In genomic region chr11:88588688-88589210, GRCm38 (mm10) we compare ENCODE assay signal across 11 mouse cellular contexts.
A peak's percentile ranks its signal among the peaks of the same experiment; 100 is the strongest.
DNase-seq lines count a peak whose midpoint lies in the region; ATAC-seq and TF ChIP-seq lines count a peak whose summit lies in the region.
"Had no signal": no experiment of that assay in that cellular context is flagged by ENCODE, and none has a peak within 500 bp of the region (broad histone marks: within the 10 kb centered on the region; RNA-seq: fewer than 3 reads in every experiment).

No protein-coding gene starts in this region.

- peaks cover 17% of the 10 kb centered on the region for H3K36me3 ChIP-seq in kidney, embryonic 15.5 days
- no peaks in the 10 kb centered on the region; the same call in 1 of the 2 replicates for H3K36me3 ChIP-seq in kidney, adult 2 months (ENCODE audit: control insufficient read depth, insufficient read depth, low read length)
- peaks cover 48% of the 10 kb centered on the region for H3K36me3 ChIP-seq in embryonic facial prominence, embryonic 10.5 days (replicated peaks)
- peaks cover 8% of the 10 kb centered on the region for H3K36me3 ChIP-seq in hindbrain, embryonic 12.5 days
- no peaks in the 10 kb centered on the region for H3K36me3 ChIP-seq in midbrain, embryonic 15.5 days (replicated peaks)

- H3K9ac ChIP-seq in kidney, embryonic 15.5 days = no peak overlapping the region
- no peak overlapping the region for H3K9ac ChIP-seq in hindbrain, embryonic 12.5 days
- H3K9ac ChIP-seq in midbrain, embryonic 15.5 days = no peak overlapping the region

- no peak overlapping the region for H3K4me2 ChIP-seq in kidney, embryonic 15.5 days
- no peak overlapping the region for H3K4me2 ChIP-seq in hindbrain, embryonic 12.5 days (replicated peaks)
- H3K4me2 ChIP-seq in midbrain, embryonic 15.5 days = no peak overlapping the region

- 51% methylated on average over 9 of the region's 9 CpGs for WGBS in kidney, embryonic 15.5 days
- WGBS in kidney, adult 2 months = 70% methylated on average over 9 of the region's 9 CpGs
- 67% methylated on average over 9 of the region's 9 CpGs for WGBS in embryonic facial prominence, embryonic 10.5 days
- 24% methylated on average over 9 of the region's 9 CpGs for WGBS in hindbrain, embryonic 12.5 days
- 25% methylated on average over 9 of the region's 9 CpGs for WGBS in midbrain, embryonic 15.5 days

- no peak overlapping the region for H3K4me3 ChIP-seq in kidney, embryonic 15.5 days (replicated peaks)
- H3K4me3 ChIP-seq in kidney, adult 2 months (ENCODE audit: insufficient read depth, low read depth, low read length) = no peak overlapping the region
- no peak overlapping the region for H3K4me3 ChIP-seq in embryonic facial prominence, embryonic 10.5 days
- H3K4me3 ChIP-seq in hindbrain, embryonic 12.5 days = no peak overlapping the region
- no peak overlapping the region for H3K4me3 ChIP-seq in midbrain, embryonic 15.5 days

- peak overlapping the region; percentile 86 for H3K27ac ChIP-seq in kidney, embryonic 15.5 days
- no peak overlapping the region for H3K27ac ChIP-seq in kidney, adult 2 months (ENCODE audit: insufficient read depth, low read depth, low read length)
- peak overlapping the region; percentile 65 for H3K27ac ChIP-seq in embryonic facial prominence, embryonic 10.5 days (replicated peaks)
- peak overlapping the region; percentile 93 for H3K27ac ChIP-seq in hindbrain, embryonic 12.5 days
- peak overlapping the region; percentile 72 for H3K27ac ChIP-seq in midbrain, embryonic 15.5 days

- DNase-seq in kidney, adult 2 months = no peak
- DNase-seq in embryonic facial prominence, embryonic 10.5 days (ENCODE audit: low spot score) = no peak
- DNase-seq: adrenal gland, postnatal 25 days; kidney, adult 9 months; lung, postnatal 14 days had no signal

- TF ChIP-seq POLR2A in kidney, adult 2 months (IDR thresholded peaks at IDR 0.05; ENCODE audit: low read depth, low read length) = no peak

- H3K9me3 ChIP-seq in kidney, embryonic 15.5 days (replicated peaks) = no peaks in the 10 kb centered on the region
- H3K9me3 ChIP-seq in embryonic facial prominence, embryonic 10.5 days = no peaks in the 10 kb centered on the region
- H3K9me3 ChIP-seq in hindbrain, embryonic 12.5 days (replicated peaks) = no peaks in the 10 kb centered on the region
- H3K9me3 ChIP-seq in midbrain, embryonic 15.5 days = no peaks in the 10 kb centered on the region

- peaks cover 94% of the 10 kb centered on the region for H3K4me1 ChIP-seq in kidney, embryonic 15.5 days
- peaks cover 29% of the 10 kb centered on the region for H3K4me1 ChIP-seq in kidney, adult 2 months (ENCODE audit: control insufficient read depth, insufficient read depth, low read length)
- peaks cover 87% of the 10 kb centered on the region for H3K4me1 ChIP-seq in embryonic facial prominence, embryonic 10.5 days
- H3K4me1 ChIP-seq in hindbrain, embryonic 12.5 days = peaks cover 87% of the 10 kb centered on the region
- peaks cover 70% of the 10 kb centered on the region for H3K4me1 ChIP-seq in midbrain, embryonic 15.5 days

- H3K27me3 ChIP-seq in kidney, embryonic 15.5 days = no peaks in the 10 kb centered on the region
- H3K27me3 ChIP-seq in kidney, adult 2 months (replicated peaks; ENCODE audit: control insufficient read depth, insufficient read depth, low read length) = no peaks in the 10 kb centered on the region
- no peaks in the 10 kb centered on the region for H3K27me3 ChIP-seq in embryonic facial prominence, embryonic 10.5 days (replicated peaks; ENCODE audit: low read depth, poor library complexity, severe bottlenecking)
- H3K27me3 ChIP-seq in hindbrain, embryonic 12.5 days = no peaks in the 10 kb centered on the region
- no peaks in the 10 kb centered on the region for H3K27me3 ChIP-seq in midbrain, embryonic 15.5 days (replicated peaks)

- peak; percentile 61 for ATAC-seq in kidney, embryonic 15.5 days (replicated peaks; ENCODE audit: low FRiP score)
- ATAC-seq in hindbrain, embryonic 12.5 days (ENCODE audit: low FRiP score) = 0 out of 2 replicates have a peak, but pooled peaks have one; percentile 3
- ATAC-seq in midbrain, embryonic 15.5 days (replicated peaks) = no peak
- ATAC-seq in megakaryocyte progenitor cell, adult 5-6 weeks (replicated peaks; ENCODE audit: poor library complexity) = no peak
- no peak for ATAC-seq in erythroid progenitor cell, adult 5-6 weeks (replicated peaks; ENCODE audit: low FRiP score, poor library complexity, severe bottlenecking)
- ATAC-seq in activated CD4-positive, CD25-positive, alpha-beta regulatory T cell, adult 4 months = no peak

- no peak for TF ChIP-seq CTCF in kidney, adult 2 months (conservative IDR thresholded peaks at IDR 0.05; ENCODE audit: insufficient read depth, insufficient read length, low read depth, low read length)

Comparison
In these comparisons a context has a peak if more than half of its experiments do, and no peak if none do; other contexts are left out.
1. ATAC-seq: peak in kidney, embryonic 15.5 days (single experiment) and hindbrain, embryonic 12.5 days (single experiment); none in midbrain, embryonic 15.5 days (single experiment), megakaryocyte progenitor cell, adult 5-6 weeks (single experiment), erythroid progenitor cell, adult 5-6 weeks (single experiment) and activated CD4-positive, CD25-positive, alpha-beta regulatory T cell, adult 4 months (single experiment).